Mouse (Mus musculus) cerebellum, postnatal 4 days (tissue): ENCODE measurements around the gene Fgfr2.

ENCODE experiments used
- DNase-seq, 2 experiments: peaks; one replicate each; pipeline ENCODE4 v3.0.0; 2022; ENCODE audit warnings: low spot score in 2 of 2, mixed read lengths in 1 of 2

Gene Fgfr2

DNA sequence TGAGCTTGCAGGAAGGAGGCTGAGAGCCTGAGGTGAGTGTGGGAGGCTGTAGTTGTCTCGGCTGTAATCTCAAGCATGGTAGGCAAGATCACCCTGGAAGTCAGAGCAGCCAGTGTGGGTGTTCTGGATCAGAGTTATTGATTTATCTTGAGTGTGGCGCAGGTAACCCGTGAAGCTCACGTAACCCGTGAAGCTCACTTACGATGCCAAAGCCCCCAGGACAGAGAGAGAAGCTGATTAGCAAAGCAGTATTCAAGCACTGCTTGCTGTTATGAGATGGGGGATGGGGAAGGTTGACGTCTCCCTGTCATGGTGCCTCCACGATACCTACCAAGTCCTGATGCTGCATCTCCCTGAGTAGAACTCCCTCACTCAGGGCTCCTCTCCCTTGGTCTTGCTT lies 503.6 kb downstream of the Fgfr2 start:
- no peak for DNase-seq

DNA sequence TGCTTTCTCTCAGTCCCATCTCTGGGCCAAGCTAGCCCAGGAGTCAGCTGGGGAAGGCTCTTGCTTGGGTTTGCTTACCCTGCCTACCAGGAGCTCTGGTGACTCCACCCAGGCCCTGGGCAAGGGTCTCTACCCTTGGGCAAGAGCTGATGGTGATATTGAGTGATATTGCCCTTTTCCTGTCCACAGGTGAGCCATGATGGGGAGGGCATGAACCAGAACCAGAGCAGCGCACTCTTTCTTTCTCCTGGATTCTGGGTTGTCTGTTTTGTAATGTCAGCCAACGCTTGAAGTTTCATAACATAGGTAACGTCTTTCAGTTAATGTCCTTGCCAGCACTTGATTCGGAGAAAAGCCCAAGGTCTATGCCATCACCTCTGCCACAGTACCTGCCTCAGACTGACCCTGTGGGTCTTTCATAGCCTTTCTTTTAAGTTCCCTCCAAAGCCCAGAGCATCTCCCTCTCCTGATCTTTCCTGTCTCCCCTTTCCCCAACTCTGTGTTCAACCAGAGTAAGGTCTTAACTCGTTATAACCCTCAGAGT lies 506.1 kb downstream of the Fgfr2 start:
- DNase-seq = no peak

DNA sequence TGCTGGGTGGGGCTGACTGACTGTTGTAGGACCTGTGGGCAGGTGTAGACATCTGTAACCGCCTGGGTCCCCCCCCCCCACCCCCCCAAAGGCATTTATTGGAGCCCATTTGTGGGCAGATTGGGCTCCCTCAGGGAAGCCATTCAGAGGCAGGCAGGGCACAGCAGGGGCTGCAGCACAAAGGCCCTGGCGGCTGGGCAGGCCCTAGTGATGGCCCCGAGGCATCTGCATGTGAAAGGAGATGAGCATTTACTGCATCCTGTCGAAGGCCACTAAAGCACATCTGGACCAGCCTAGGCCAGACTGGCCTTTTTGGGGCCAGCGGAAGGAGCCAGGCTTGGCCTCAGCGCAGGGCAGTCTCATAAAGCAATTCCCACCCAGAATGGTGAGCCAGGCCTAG lies 506.8 kb downstream of the Fgfr2 start:
- no peak for DNase-seq

DNA sequence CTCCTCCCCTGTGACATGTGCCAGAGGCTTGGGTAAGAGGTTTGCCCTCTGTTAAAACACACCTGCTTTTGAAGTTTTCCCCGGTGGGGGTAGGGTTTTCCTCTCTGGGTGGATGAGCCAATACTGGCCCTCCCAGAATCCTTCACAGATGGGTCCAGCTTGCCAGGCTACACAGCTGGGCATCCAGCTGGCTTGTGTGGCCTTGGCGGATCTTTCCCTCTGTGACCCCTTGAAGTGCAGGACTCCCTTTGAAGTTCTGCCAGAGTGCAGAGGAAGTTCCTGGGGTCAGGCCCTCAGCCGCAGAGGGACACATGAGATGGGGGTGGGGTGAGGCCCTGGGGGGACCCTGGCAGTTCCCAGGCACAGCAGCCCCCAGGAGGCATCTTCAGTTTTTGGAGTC lies 507.8 kb downstream of the Fgfr2 start:
- no peak for DNase-seq

DNA sequence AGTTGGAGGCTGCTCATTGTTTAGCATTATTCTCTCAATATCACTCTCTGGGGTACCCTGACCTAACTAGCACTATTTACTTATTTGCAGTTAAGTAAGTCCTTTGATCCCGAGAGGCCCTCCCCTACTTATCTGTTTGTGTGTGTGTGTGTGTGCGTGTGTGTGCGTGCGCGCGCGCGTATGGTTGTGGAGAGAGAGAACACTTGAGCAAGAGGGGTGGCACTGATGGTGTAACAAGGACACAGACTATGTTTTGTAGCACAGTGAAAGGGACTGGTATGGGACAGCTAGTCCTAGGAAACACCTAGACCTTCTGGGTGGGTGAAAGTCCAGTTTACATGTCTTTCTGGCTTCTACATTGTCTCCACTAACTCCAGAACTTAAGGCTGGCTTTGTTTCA lies 511.6 kb downstream of the Fgfr2 start:
- DNase-seq = no peak

DNA sequence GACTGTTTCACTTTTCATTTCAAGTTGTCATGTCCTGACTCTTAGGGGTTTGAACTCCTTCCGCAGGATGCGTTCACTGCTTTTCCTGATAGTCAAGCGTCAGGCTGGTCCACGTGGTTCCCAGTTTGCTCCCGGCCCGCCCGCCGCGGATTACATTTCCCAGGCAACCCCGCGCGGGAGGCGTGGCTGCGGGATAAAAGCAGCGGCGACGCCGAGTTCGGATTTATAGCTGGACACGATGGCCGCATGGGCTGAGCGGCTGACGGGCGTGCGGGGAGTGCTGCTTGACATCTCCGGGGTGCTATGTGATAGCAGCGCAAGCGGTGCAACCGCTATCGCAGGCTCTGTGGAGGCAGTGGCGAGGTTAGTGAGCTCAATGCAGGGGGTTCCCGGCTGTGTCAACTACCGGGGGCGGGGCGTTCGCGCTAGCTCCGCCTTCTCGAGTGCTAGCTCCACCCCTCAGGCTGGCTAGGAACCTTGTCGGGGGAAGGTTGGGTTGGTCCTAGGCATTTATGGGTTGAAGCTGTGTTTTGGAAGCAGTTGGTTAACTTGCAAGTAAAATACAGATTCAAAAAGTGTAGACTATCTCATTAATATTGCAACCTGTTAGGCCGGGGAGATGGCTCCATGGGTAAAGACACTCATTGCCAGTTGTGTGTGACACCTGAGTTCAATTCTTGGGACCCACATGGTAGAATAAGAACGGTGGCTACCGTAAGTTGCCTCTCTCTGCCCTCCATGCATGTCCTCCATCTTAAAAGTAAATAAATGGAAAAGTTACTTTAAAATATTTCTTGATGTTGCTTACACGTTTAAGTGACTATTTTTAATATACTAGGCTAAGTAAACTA lies 512.5 kb downstream of the Fgfr2 start, which contains the start of gene Lhpp:
TSS of gene Lhpp (plus strand) at position 171 of the 851 bp plus-strand sequence.
- peak; percentile 39 to 67 for DNase-seq

DNA sequence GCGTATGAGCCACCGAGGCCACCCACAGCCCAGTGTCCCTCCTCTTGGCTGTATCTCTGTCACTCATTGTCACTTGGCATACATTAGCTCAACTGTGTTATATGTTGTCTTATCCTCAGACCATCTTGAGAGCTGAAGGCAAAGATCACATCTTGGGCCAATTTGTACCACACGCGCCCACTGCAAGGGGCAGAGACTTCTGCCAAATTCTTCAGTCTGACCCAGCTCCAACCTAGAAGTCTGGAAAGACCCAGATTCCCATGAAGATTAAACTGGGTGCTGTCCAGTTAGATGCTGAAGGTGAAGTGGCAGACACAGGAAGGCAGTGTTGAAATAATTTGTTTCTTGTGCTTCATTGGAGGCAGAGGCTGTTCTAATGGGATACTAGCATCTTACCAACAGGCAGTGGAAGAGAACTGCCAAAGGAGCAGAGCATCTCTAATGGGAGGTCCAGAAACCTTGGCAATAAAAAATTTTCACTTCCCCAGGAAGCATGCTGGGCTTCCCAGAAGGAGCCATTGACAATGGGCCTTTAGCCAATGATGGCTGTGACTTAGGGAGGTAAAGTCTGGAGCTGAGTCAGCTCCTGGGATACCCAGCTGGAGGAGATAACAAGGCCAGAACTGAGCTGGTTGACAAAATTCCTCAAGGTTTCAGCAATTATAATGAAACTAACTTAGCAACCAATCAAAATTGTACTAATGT lies 514.7 kb downstream of the Fgfr2 start:
- no peak for DNase-seq

DNA sequence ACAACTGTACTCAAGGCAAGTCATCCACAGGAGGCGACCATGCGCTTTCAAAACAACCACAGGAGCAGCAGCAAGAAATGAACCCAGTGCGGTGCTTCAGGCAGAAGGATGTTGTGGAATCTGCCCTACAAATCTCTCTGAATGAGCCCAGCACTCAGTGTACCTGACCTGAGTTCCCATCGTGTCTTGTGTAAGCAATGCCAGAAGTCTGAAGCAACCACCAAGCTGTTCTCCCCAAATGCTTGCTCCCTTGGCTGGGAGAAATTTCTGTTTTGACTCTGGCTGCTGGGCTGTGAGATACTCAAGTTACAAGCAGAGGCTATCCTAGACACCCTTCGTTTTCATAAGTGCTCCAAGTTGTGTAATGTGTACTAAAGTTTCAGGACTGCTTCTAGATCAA lies 517.5 kb downstream of the Fgfr2 start:
- DNase-seq = no peak

DNA sequence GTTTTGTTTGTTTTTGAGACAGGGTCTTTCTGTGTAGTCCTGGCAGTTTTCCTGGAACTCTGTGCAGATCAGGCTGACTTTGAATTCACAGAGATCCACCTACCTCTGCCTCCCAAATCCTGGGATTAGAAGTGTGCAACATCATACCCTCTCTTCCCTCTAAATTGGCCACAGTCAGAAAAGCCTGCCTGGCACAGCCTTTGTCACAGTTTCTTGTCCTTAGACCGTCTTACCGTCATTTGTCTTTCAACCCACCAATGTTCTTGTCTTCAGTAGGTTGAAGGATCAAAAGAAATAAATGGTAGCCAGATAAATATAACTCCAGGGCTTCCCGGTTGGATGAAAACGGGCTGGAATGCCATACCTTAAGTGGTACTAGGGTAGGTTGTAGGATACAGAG lies 518.4 kb downstream of the Fgfr2 start:
- no peak for DNase-seq

DNA sequence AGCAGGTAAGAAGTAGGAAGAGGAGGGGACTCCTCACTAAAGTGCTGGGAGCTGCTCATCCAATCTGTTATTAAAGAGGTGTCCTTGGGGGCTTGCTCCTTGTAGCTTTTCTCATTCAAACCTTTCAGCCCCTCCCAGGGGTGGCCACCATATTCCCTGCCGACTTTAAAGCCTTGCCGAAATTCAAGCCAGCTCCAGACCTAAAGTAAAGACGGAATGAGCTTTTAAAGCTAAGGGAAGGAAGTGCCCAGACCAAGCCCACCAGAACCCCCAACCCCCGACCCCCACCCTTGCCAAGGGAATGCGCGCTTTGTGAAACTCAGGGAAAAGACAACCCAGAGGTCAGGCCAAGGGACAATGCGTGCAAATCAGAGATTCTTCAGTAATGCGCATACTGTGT lies 522.2 kb downstream of the Fgfr2 start:
- DNase-seq = no peak

DNA sequence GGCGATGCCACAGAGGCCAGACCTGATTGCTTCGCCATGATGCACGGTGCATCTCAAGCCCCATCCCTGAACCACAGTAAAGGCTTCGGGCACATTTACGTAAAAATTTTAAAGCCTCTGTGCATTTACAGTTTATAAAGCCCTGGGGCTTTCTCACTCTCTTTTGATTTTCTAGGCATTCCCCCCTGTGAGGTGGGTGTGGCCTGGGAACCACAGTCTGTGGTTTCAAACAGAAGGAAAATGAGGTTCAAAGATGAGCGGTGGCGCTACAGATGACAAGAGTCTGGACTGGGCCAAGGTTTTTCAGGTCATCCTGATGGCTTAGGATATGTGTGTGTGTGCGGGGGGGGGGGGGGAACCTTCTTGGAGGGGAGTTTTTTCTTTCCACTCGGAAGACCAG lies 523.1 kb downstream of the Fgfr2 start:
- DNase-seq = no peak

DNA sequence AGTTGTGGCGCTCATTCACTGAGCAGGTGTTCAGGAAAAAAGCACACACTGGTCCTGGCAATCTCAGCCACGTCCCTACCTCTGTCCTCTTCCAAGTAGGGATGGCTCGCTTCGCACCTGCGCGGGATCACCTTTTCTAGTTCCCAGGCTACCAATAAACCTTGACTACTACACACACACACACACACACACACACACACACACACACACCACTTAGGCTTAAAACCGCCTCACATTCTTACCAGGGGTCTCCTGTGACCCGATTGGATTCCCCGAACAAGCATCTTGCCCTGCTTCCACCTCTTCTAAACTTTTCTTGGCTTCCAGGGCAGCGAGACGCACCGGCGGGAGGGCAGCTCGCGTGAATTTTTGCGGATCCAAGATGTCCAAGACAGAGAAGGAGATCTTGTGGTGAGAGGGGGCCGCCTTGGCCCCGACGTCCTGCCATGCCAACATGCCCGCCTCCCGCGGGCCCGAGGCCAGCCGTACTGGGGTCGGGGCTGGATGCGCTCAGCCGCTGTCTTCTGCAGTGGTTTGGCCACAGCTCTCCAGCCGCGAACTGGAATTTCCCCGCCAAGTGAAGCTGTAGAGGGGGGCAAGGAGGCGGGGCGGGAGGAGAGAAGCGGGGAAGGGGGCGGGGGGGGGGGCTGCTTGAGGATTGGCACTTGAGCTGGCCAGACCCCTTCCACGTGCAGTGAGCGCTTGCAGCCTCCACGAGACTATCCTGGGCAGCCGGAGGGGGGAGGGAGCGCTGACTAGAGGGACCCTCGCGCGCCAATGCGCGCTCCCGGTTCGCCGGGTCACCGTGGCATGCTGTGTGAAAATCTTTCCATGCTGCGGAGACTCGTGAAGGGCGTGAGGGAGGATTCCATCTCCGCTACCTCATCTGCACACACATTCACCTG lies 523.8 kb downstream of the Fgfr2 start, which contains the start of gene Nkx1-2:
TSS of gene Nkx1-2 (minus strand) at position 567 of the 905 bp plus-strand sequence.
- DNase-seq = no peak

DNA sequence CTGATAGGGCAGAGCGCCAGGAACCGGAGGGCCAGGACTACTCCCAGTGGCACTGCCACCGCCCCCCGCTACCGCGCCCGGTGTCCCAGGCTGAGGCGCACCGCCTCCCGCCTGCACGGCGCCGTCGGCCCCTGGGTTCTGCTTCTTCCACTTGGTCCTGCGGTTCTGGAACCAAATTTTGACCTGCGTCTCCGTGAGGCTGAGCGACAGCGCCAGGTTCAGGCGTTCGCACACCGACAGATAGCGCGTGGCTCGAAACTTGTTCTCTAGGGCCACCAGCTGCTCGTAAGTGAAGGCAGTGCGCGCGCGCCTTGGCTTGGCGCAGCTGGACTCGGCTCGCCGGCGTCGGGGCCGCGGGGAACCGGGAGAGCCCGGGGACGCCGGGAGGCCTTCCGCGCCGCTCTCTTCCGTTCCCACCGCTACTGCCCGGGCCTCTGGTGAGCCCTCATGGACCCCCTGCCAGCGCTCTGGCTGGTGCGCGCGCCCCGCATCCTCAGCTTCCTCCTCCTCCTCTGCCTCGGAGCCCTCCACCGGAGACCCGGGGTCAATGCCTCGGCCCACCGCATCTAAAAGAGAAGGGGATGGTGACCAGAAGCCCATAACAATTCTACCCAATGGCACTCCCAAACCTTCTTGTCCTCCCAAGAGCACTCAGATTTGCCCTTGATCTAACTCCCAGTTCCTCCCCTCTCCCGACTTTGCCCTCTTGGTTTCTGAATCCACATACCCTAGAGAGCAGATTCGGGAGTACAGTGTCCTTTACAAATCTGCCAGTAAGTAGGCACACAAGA lies 525.7 kb downstream of the Fgfr2 start:
- DNase-seq = no peak

DNA sequence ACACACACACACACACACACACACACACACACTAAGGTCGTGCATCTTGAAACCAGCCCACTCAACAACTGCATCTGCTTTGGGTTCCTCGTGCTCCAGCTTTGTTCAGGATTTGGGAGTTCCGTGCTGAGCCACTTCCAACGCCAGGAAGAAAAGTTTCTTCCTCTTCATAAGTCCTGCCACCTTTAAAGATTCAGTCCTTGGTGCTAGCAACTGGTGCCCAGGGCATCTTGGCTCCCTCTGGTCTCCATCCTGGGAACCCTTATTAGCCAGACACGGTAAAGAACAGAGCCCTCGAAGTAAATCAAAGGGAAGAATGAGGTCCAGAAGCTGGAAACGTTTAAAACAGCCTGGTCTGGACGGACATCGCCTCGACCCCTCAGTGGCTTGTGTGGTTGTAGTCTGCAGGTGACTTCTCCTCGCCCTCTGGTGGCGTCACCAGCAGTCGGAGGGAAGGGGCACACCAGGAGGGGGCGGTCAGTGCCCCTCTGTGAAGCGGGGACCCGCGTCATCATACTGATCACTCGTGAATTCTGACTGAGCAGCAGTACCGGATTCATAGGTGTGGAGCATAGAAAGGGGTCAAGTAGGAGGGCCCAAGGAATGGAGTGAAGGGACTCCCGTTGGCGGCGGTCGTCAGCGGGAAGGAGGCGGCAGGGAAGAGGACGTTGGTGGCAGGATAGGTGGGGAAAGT lies 526.4 kb downstream of the Fgfr2 start:
- DNase-seq = no peak

DNA sequence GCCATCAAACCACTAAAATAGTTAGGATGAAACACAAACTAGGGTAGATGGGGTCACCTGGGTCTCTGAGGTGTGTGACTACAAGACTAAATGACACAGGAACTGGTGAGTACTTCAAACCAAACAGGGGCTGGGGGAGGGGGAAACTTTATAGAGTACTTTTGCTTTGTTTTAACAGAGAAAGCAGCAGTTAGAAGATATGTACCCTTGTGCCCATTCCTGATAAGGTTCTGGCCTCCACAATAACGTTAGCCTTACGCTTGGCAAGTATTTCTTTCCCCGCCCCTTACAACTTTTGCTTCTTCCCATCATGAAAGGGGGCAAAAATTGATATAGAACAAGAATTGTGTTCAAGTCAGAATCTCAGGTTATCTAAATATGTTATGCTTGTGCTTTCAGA lies 527.4 kb downstream of the Fgfr2 start:
- DNase-seq = no peak

DNA sequence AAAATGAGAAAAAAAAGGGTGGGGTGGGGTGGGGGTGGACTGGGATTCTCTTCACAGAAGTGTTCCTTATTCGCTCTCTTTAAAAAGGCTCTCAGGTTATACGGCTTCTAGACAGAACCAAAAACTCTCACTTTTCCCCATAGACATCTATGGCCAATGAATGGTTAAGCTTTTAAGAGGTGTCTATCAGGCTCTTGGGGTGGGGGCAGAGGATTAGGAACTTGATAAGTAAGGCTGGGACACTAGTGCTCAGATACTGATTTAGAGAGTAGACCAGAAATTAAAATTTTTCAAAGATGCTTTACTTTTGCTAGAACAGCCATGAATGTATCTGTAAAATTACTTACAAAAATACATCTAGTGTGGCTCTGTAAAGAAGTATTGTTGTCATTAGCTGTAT lies 528.8 kb downstream of the Fgfr2 start:
- DNase-seq = no peak

DNA sequence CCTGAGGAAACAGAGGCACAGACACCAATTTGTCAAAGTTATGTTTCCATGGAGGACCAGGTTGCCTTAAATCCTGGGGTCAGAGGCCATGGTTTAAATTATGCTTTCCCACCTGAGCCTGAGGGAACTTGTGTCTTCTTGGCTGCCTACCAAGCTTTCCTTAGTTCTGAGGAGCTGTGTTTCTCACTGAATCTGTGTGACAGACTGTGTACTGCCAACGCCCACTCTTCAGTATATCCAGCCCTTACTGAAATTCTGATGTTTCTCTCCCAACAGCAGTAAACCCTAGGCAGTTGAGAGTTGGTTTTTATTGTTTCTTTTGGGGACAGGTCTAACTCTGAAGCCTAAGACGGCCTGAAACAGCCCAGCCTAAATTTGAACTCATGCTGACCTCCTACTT lies 529.4 kb downstream of the Fgfr2 start:
- DNase-seq = no peak

DNA sequence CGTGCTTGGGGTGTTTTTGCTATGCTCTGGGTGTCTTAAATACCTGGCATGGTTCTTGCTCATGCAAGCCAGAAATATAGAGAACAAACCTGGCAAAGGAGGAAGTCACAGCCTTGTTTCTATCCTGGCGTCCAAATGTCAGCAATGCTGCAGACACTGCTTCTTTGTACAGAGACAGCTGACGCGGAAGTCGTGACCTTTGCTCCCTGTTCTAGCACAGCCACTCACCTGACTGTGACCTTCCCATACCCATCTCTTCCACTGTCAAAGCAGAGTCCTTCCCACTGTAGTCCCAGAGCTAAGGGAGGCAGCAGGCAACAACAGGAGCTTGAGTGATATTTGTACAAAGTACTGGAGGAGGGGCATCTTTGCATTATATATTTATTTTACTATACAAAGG lies 533.5 kb downstream of the Fgfr2 start:
- no peak for DNase-seq

DNA sequence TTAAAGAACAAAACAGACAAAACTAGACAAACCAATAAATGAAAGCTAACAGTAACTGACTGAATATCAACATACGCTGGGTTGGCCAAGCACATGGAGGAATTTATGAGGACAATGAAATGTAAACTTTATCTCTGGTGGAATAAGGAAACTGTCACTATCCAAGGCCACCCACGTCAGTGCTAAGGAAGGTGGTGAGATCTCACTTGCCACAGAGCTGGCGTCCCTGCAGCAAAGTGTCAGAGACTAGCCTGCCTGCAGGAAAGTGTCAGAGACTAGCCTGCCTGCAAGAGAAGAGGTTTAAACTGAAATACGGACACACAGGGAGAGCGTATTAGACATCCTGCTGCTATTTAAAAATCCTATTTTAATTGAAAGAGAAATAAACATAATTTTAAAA lies 536.0 kb downstream of the Fgfr2 start:
- no peak for DNase-seq
